ENCODE assay signal across 13 mouse cellular contexts in genomic region chr1:190128674-190129322, GRCm38 (mm10). TPM values are rescaled to one million over a fixed set of nuclear protein-coding genes. Genes with fewer than 3 reads are reported as not detected.
A peak's percentile ranks its signal among the peaks of the same experiment; 100 is the strongest.
DNase-seq lines count a peak whose midpoint lies in the region; ATAC-seq lines count a peak whose summit lies in the region.
"Had no signal": no experiment of that assay in that cellular context is flagged by ENCODE, and none has a peak within 500 bp of the region (broad histone marks: within the 10 kb centered on the region; RNA-seq: fewer than 3 reads in every experiment).

No protein-coding gene starts in this region.

- no peaks in the 10 kb centered on the region for H3K27me3 ChIP-seq in liver, embryonic 16.5 days (ENCODE audit: control insufficient read depth, insufficient read depth, low read depth, low read length)
- no peaks in the 10 kb centered on the region for H3K27me3 ChIP-seq in hindbrain, embryonic 15.5 days
- H3K27me3 ChIP-seq in neural tube, embryonic 15.5 days (replicated peaks): no peaks in the 10 kb centered on the region

- no peak overlapping the region for H3K4me3 ChIP-seq in liver, embryonic 16.5 days (ENCODE audit: low read depth, low read length)
- H3K4me3 ChIP-seq in hindbrain, embryonic 15.5 days: no peak overlapping the region
- no peak overlapping the region for H3K4me3 ChIP-seq in neural tube, embryonic 15.5 days (replicated peaks)

- no peak overlapping the region for H3K4me2 ChIP-seq in liver, embryonic 16.5 days (ENCODE audit: low read depth, low read length)
- peak overlapping the region; percentile 14; the same call in 1 of the 2 replicates for H3K4me2 ChIP-seq in hindbrain, embryonic 15.5 days
- peak overlapping the region; percentile 17; the same call in 1 of the 2 replicates for H3K4me2 ChIP-seq in neural tube, embryonic 15.5 days

- no peaks in the 10 kb centered on the region for H3K36me3 ChIP-seq in liver, embryonic 16.5 days (ENCODE audit: control insufficient read depth, insufficient read depth)
- H3K36me3 ChIP-seq in hindbrain, embryonic 15.5 days: no peaks in the 10 kb centered on the region
- H3K36me3 ChIP-seq in neural tube, embryonic 15.5 days: no peaks in the 10 kb centered on the region

- no peaks in the 10 kb centered on the region; the same call in none of the 2 replicates for H3K4me1 ChIP-seq in liver, embryonic 16.5 days (ENCODE audit: control insufficient read depth, low read depth, low read length)
- H3K4me1 ChIP-seq in hindbrain, embryonic 15.5 days (replicated peaks): peaks cover 26% of the 10 kb centered on the region
- peaks cover 35% of the 10 kb centered on the region for H3K4me1 ChIP-seq in neural tube, embryonic 15.5 days

- 0 out of 2 replicates have a peak overlapping the region, but pooled peaks have one; percentile 17 for H3K27ac ChIP-seq in liver, embryonic 16.5 days (ENCODE audit: low read length)
- H3K27ac ChIP-seq in hindbrain, embryonic 15.5 days (replicated peaks): no peak overlapping the region
- peak overlapping the region; percentile 28; the same call in 1 of the 2 replicates for H3K27ac ChIP-seq in neural tube, embryonic 15.5 days (replicated peaks)

- DNase-seq in liver: no peak
- peak; percentile 56 for DNase-seq in heart, adult 8-10 months (ENCODE audit: low spot score)
- no peak for DNase-seq in adrenal gland, postnatal 14 days
- DNase-seq in cerebellum, postnatal 14 days: no peak
- DNase-seq in B cell, adult 2 months: no peak
- DNase-seq: cerebellum, adult 9-10 months; layer of hippocampus, postnatal 36 days; lung, adult 18-20 months had no signal

- no peak for ATAC-seq in liver, embryonic 16.5 days (ENCODE audit: low read depth)
- no peak for ATAC-seq in hindbrain, embryonic 15.5 days (ENCODE audit: low FRiP score, low read depth)
- no peak for ATAC-seq in neural tube, embryonic 15.5 days (ENCODE audit: low FRiP score)
- ATAC-seq: inflammation-experienced regulatory T-cells, adult 6 months had no signal

- no peak overlapping the region for H3K9ac ChIP-seq in liver, embryonic 16.5 days (ENCODE audit: low read depth, low read length)
- no peak overlapping the region for H3K9ac ChIP-seq in hindbrain, embryonic 15.5 days
- H3K9ac ChIP-seq in neural tube, embryonic 15.5 days (replicated peaks): no peak overlapping the region

- H3K9me3 ChIP-seq in liver, embryonic 16.5 days (replicated peaks; ENCODE audit: control insufficient read depth, low read length): no peaks in the 10 kb centered on the region
- H3K9me3 ChIP-seq in hindbrain, embryonic 15.5 days: no peaks in the 10 kb centered on the region
- no peaks in the 10 kb centered on the region for H3K9me3 ChIP-seq in neural tube, embryonic 15.5 days (replicated peaks)

- 41% methylated on average over 12 of the region's 12 CpGs for WGBS in liver, embryonic 16.5 days (ENCODE audit: insufficient replicate concordance)
- WGBS in hindbrain, embryonic 15.5 days: 13% methylated on average over 12 of the region's 12 CpGs
- WGBS in neural tube, embryonic 15.5 days: 12% methylated on average over 12 of the region's 12 CpGs

RNA-seq across cellular contexts. Expression of gene Prox1, which starts 41.7 kb away (rescaled TPM):
- 6.8 and 7.6 TPM in 2 replicates for polyA plus RNA-seq in liver, embryonic 16.5 days (2015; fragmentation: Nextera tagmentation; extraction: Ambion mirVana)
- 10 to 100 TPM; 42.2 to 58.7 (median 51.7) TPM for total RNA-seq in heart, adult 8-10 months (2022)
- 6.2 and 6.9 TPM in 2 replicates for polyA plus RNA-seq in hindbrain, embryonic 15.5 days (2015; fragmentation: Nextera tagmentation; extraction: Ambion mirVana)
- polyA plus RNA-seq in neural tube, embryonic 15.5 days (2015; fragmentation: Nextera tagmentation; extraction: Ambion mirVana): 9.1 and 9.7 TPM in 2 replicates
- total RNA-seq in adrenal gland, postnatal 14 days (2021): 29.3 and 34.5 TPM in 2 replicates
- total RNA-seq: neutrophil, adult 5-6 weeks had no signal
